Mouse (Mus musculus): Measurements from ENCODE around the gene Hydin. TPM values are rescaled to one million over a fixed set of nuclear protein-coding genes. Genes with fewer than 3 reads are reported as not detected.
"Not testable (repeated sequence)": the region's sequence is repeated elsewhere in the genome, so short reads cannot be mapped to it uniquely, and the experiment has no call there.

Hydin gene
- polyA plus RNA-seq, 1 experiment: not detected

DNA sequence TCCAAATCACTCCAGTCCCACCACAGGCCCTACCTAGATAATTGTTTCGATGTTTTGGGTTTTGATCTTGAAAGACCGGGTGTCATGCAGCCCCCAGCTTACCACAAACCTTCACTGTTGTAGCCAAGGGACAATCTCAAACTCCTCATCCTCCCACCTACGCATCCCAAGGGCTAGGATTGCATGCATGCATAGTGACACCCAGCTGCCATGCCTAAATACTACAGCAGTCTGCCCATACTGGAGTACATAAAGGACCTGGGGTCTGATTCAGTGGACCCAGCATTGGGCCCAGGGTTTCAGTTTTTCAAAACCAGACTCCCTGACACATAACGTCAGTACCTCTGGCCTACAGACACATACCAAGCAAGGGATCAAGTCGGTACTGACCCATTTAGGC, 224.3 kb downstream of the Hydin start:
- Histone ChIP-seq H3K4me3 (replicated peaks) (no peak overlapping the region), H3K9me3 (peaks cover 9% of the 10 kb centered on the region), H3K27me3 (replicated peaks) (no peaks in the 10 kb centered on the region), H3K4me1 (no peaks in the 10 kb centered on the region), H3K36me3 (replicated peaks; ENCODE audit: low read length) (no peaks in the 10 kb centered on the region)
- TF ChIP-seq FLI1 (IDR thresholded peaks at IDR 0.05; ENCODE audit: low read length): no peak
- TF ChIP-seq GATA1 (IDR thresholded peaks at IDR 0.05; ENCODE audit: borderline replicate concordance, low read length): no peak

DNA sequence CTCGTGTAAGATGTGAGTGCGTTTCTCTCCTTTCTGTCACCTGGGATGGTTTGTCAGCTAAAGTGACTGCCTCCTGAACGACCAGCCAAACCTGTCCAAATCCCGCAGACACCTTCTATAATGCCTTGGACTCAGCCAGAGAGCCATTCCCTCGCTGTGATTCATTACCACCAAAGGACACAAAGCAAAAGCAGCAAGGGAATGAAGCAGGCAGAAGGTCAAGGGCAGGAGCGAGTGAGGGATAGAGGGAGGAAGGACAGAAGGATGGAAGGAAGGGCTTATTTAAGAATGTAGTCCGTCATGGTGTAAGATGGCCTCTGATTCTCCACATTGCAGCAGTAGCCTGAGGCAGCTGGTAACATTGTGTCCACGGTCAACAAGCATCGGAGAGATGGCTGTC, 229.5 kb downstream of the Hydin start:
- no peaks in the 10 kb centered on the region for H3K4me1 ChIP-seq
- H3K27me3 ChIP-seq (replicated peaks): no peaks in the 10 kb centered on the region
- no peaks in the 10 kb centered on the region for H3K36me3 ChIP-seq (replicated peaks; ENCODE audit: low read length)
- H3K4me3 ChIP-seq (replicated peaks): no peak overlapping the region
- no peaks in the 10 kb centered on the region for H3K9me3 ChIP-seq
- no peak for TF ChIP-seq GATA1 (IDR thresholded peaks at IDR 0.05; ENCODE audit: borderline replicate concordance, low read length)
- no peak for TF ChIP-seq FLI1 (IDR thresholded peaks at IDR 0.05; ENCODE audit: low read length)

DNA sequence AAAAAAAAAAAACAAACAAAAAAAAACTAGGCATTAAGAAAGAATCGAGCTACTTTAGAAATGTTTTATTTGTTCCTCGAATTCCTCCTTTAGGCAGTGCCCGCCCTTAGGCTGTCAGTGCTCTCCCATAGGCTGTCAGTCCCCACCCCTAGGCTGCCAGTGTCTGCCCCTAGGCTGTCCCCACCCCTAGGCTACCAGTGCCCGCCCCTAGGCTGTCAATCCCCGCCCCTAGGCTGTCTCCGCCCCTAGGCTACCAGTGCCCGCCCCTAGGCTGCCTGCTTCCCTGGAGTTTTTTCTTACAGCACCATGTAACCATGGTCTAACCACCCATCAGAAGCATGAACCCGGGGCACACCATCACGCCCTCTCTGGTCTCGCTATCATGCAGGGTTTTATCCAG, 233.5 kb downstream of the Hydin start:
- no peaks in the 10 kb centered on the region for H3K4me1 ChIP-seq
- H3K9me3 ChIP-seq: no peaks in the 10 kb centered on the region
- no peaks in the 10 kb centered on the region for H3K36me3 ChIP-seq (replicated peaks; ENCODE audit: low read length)
- peaks cover 3% of the 10 kb centered on the region for H3K27me3 ChIP-seq (replicated peaks)
- no peak overlapping the region for H3K4me3 ChIP-seq (replicated peaks)
- TF ChIP-seq GATA1 (IDR thresholded peaks at IDR 0.05; ENCODE audit: borderline replicate concordance, low read length) (no peak), FLI1 (IDR thresholded peaks at IDR 0.05; ENCODE audit: low read length) (no peak)

DNA sequence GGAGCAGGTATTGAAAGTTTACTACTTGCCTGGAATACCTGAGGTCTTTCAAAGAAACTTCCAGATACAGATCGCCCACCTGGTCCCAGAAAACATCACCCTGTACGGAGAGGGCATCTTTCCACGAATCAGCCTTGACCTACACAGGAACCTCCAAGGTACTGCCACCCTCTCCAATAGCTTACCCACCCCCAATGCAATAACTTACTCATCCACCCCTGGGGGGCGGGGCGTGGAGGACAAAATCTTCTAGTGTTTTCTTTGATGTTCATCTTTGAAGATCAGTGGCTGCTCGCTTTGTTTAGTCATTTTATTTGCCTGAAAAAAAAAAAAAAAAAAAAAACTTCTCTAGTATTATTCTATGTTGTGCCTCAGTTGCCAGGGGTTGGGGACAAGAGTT, 233.9 kb downstream of the Hydin start:
- TF ChIP-seq GATA1 (IDR thresholded peaks at IDR 0.05; ENCODE audit: borderline replicate concordance, low read length) (no peak), FLI1 (IDR thresholded peaks at IDR 0.05; ENCODE audit: low read length) (no peak)
- H3K4me1 ChIP-seq: no peaks in the 10 kb centered on the region
- H3K27me3 ChIP-seq (replicated peaks): peaks cover 3% of the 10 kb centered on the region
- H3K4me3 ChIP-seq (replicated peaks): no peak overlapping the region
- no peaks in the 10 kb centered on the region for H3K36me3 ChIP-seq (replicated peaks; ENCODE audit: low read length)
- H3K9me3 ChIP-seq: no peaks in the 10 kb centered on the region

DNA sequence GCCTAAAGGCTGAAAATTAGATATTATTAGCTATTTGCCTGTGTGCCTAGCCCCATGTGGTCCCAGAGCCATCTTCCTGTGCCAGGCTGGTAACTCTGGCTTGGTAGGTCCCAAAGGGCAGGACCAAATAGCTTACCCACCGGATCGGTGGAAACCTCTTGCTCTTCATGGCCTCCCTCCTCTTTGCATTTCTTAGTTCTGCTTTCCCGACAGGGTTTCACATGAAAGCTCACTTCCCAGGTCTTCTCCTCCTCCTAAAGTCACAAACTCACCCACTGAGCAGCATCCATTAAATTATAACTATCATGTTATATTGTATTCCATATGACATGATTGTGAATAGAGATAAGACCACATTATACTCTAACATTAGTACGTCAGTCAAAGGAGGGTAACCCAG, 234.6 kb downstream of the Hydin start:
- Histone ChIP-seq H3K9me3 (no peaks in the 10 kb centered on the region), H3K4me3 (replicated peaks) (no peak overlapping the region), H3K27me3 (replicated peaks) (peaks cover 3% of the 10 kb centered on the region), H3K4me1 (no peaks in the 10 kb centered on the region), H3K36me3 (replicated peaks; ENCODE audit: low read length) (no peaks in the 10 kb centered on the region)
- TF ChIP-seq GATA1 (IDR thresholded peaks at IDR 0.05; ENCODE audit: borderline replicate concordance, low read length) (no peak), FLI1 (IDR thresholded peaks at IDR 0.05; ENCODE audit: low read length) (no peak)

DNA sequence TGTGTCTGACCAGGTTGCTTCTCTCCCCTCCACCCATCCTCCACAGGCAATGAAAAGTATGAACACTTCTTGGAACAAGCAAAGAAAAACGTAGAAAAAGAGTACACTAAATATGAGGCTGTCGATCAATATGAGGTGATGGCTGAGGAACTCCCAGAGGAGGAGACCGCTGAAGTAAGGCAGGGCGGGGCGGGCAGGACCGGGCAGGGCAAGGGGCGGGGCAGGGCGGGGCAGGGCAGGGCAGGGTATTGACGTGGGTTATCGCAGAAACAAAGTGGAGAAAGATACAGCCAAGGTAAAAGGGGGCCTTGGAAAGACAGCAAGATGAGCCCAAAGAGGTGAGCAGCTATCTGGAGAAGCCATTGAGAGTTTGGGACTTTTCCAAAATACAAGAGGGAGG, 236.1 kb downstream of the Hydin start:
- Histone ChIP-seq H3K36me3 (replicated peaks; ENCODE audit: low read length) (no peaks in the 10 kb centered on the region), H3K4me1 (no peaks in the 10 kb centered on the region), H3K9me3 (no peaks in the 10 kb centered on the region), H3K4me3 (replicated peaks) (no peak overlapping the region), H3K27me3 (replicated peaks) (peaks cover 3% of the 10 kb centered on the region)
- TF ChIP-seq FLI1 (IDR thresholded peaks at IDR 0.05; ENCODE audit: low read length) (no peak), GATA1 (IDR thresholded peaks at IDR 0.05; ENCODE audit: borderline replicate concordance, low read length) (no peak)

DNA sequence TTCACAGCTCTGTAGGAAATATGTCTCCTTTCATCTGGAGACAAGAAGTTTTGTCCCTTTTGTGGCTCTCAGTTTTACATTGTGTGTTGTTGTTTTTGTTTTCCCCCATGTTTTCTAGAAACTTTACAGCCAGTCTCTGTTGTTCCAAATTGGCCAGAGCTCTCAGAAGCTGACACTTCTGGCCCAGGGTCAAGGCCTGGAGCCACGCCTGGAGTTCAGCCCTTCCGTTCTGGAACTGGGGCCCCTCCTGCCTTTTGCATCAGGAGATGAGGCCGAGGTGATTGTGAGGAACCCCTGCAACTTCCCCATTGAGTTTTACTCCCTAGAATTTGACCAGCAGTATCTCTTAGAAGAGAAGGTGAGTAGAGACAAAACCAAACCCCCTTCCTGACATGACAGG, 242.0 kb downstream of the Hydin start:
- H3K4me1 ChIP-seq: no peaks in the 10 kb centered on the region
- H3K4me3 ChIP-seq (replicated peaks): no peak overlapping the region
- H3K27me3 ChIP-seq (replicated peaks): peaks cover under 1% of the 10 kb centered on the region
- no peak for TF ChIP-seq GATA1 (IDR thresholded peaks at IDR 0.05; ENCODE audit: borderline replicate concordance, low read length)
- no peak for TF ChIP-seq FLI1 (IDR thresholded peaks at IDR 0.05; ENCODE audit: low read length)
- peaks cover 21% of the 10 kb centered on the region for H3K9me3 ChIP-seq
- no peaks in the 10 kb centered on the region for H3K36me3 ChIP-seq (replicated peaks; ENCODE audit: low read length)

DNA sequence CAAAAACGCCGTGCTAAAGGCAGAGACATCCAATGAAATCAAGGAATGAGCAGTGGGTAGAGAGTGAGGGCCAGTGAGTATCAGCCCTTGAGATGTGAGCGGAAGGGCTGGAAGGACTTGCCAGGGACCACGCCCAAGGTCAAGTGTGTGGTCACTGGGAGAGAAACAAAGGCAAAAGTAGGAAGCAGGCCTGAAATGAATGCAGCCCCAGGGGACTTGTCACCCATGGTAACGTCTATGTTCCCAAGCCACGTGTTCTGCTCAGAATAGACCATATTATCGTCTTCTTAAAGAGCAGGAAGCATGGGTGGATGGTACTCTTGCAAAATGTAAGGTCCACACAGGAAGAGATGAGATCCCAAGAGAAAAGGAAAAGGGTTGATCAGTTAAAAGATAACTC, 253.0 kb downstream of the Hydin start:
- Histone ChIP-seq H3K27me3 (replicated peaks) (no peaks in the 10 kb centered on the region), H3K9me3 (peaks cover 4% of the 10 kb centered on the region; the same call in 1 of the 2 replicates)

DNA sequence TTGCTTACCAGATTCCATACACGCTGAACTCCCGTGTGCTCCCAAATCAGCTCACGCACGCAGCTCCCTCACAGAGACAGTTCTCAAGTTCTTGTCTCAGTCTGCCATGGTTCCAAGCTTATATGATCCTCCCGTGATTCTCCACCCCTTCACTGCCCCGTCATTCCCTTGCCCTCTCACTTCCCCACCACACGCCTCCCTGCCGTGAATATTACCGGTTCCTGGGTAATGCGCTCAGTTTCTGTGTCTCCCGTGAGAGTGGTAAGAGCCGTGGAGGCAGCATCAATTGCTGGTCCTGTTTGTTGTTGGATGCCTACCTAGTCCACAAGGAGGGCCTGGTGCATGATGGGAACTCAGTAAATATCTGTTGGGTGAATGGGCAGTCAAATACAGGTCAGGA, 255.1 kb downstream of the Hydin start:
- TF ChIP-seq FLI1 (IDR thresholded peaks at IDR 0.05; ENCODE audit: low read length) (no peak), GATA1 (IDR thresholded peaks at IDR 0.05; ENCODE audit: borderline replicate concordance, low read length) (no peak)

More for the DNA sequence above, 253.0 kb downstream of the Hydin start:
- H3K36me3 ChIP-seq (replicated peaks; ENCODE audit: low read length): no peaks in the 10 kb centered on the region
- H3K4me3 ChIP-seq (replicated peaks): no peak overlapping the region
- TF ChIP-seq GATA1 (IDR thresholded peaks at IDR 0.05; ENCODE audit: borderline replicate concordance, low read length) (no peak), FLI1 (IDR thresholded peaks at IDR 0.05; ENCODE audit: low read length) (no peak)
- H3K4me1 ChIP-seq: no peaks in the 10 kb centered on the region

DNA sequence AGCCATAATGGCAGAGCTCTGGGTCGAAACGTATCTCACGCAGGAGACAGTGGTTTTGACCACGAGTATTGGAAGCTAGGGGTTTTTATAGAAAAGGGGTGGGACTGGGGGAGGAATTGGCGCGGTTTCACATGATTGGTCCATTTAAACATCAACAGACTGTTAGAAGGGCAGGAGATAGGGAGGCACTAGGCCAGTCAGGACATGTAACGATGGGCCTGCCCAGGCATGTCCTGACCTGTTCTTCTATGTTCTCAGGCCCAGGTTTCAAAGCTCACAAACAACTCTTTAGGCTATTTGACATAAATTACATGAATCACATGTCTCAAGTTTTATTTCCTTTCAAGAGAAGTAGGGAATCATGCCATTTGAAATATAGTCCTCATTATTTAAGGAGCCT, 255.7 kb downstream of the Hydin start:
- not testable (repeated sequence) for H3K27me3 ChIP-seq (replicated peaks); H3K36me3 ChIP-seq (replicated peaks; ENCODE audit: low read length); H3K4me3 ChIP-seq (replicated peaks); H3K4me1 ChIP-seq; H3K9me3 ChIP-seq

More for the DNA sequence above, 255.1 kb downstream of the Hydin start:
- H3K27me3 ChIP-seq (replicated peaks): peaks cover 4% of the 10 kb centered on the region
- H3K9me3 ChIP-seq: peaks cover 4% of the 10 kb centered on the region; the same call in 1 of the 2 replicates
- no peaks in the 10 kb centered on the region; the same call in 1 of the 2 replicates for H3K4me1 ChIP-seq
- H3K4me3 ChIP-seq (replicated peaks): no peak overlapping the region
- H3K36me3 ChIP-seq (replicated peaks; ENCODE audit: low read length): no peaks in the 10 kb centered on the region

DNA sequence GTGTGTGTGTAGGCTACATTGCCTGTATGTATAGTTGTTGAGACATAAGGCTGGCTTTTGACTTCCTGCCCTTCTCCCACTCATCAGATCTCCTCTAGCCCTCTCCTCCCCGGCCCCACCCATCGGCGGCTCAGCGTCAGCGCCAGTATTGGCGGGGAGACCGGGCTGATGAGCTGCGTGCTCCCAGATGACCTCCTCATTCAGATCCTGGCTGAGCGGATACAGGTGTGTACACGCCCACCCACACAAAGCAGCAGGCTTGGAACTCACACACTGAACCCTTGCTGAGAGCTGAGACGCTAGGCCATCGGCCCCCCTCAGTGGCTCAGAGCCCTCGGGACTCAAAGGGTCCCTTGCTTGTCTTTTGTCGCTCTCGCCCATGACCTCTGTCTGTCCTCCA, 256.2 kb downstream of the Hydin start:
- Histone ChIP-seq H3K27me3 (replicated peaks) (peaks cover 4% of the 10 kb centered on the region), H3K9me3 (peaks cover 4% of the 10 kb centered on the region; the same call in 1 of the 2 replicates), H3K4me3 (replicated peaks) (no peak overlapping the region), H3K36me3 (replicated peaks; ENCODE audit: low read length) (no peaks in the 10 kb centered on the region), H3K4me1 (no peaks in the 10 kb centered on the region; the same call in 1 of the 2 replicates)
- TF ChIP-seq FLI1 (IDR thresholded peaks at IDR 0.05; ENCODE audit: low read length) (no peak), GATA1 (IDR thresholded peaks at IDR 0.05; ENCODE audit: borderline replicate concordance, low read length) (no peak)
